Mouse (Mus musculus): ENCODE results near the gene Gm10642.

- TF ChIP-seq POLR2A (IDR thresholded peaks at IDR 0.05; ENCODE audit: insufficient read depth, low read length), result no peak
- no peak for TF ChIP-seq CTCF (IDR thresholded peaks at IDR 0.05; ENCODE audit: low read depth, low read length)
These were observed 32.4 kb downstream of the Gm10642 start for GRCm38 (mm10) chr9:70688301-70688968.

Data from ES-Bruce4 (cell line).